Mouse (Mus musculus) right cerebral cortex, postnatal 25 days (tissue): ENCODE measurements around the gene Mrps34.

Source experiments
- DNase-seq: peaks from one replicate; pipeline ENCODE4 v3.0.0; 2022

The Mrps34 gene

GRCm38 (mm10) chr17:24894995-24895547, at the start of gene Mrps34, which contains the start of gene Eme2:
TSS of gene Mrps34 (plus strand) at chr17:24895116.
TSS of gene Eme2 (minus strand) at chr17:24895087.
- DNase-seq: peak; percentile 86

GRCm38 (mm10) chr17:24847386-24847785, 47.5 kb upstream of the Mrps34 start:
- no peak for DNase-seq

GRCm38 (mm10) chr17:24848600-24849031, 46.3 kb upstream of the Mrps34 start:
- DNase-seq: no peak

- DNase-seq: no peak
Measured at GRCm38 (mm10) chr17:24849733-24850064, 45.2 kb upstream of the Mrps34 start.

- peak; percentile 96 for DNase-seq
Measured at GRCm38 (mm10) chr17:24850065-24850772, 44.7 kb upstream of the Mrps34 start, which contains the start of gene Fahd1. TSS of gene Fahd1 (minus strand) at chr17:24850364.

- DNase-seq: no peak
Measured at GRCm38 (mm10) chr17:24850773-24851127, 44.2 kb upstream of the Mrps34 start.

- no peak for DNase-seq
Measured at GRCm38 (mm10) chr17:24851381-24852125, 43.4 kb upstream of the Mrps34 start.

DNA sequence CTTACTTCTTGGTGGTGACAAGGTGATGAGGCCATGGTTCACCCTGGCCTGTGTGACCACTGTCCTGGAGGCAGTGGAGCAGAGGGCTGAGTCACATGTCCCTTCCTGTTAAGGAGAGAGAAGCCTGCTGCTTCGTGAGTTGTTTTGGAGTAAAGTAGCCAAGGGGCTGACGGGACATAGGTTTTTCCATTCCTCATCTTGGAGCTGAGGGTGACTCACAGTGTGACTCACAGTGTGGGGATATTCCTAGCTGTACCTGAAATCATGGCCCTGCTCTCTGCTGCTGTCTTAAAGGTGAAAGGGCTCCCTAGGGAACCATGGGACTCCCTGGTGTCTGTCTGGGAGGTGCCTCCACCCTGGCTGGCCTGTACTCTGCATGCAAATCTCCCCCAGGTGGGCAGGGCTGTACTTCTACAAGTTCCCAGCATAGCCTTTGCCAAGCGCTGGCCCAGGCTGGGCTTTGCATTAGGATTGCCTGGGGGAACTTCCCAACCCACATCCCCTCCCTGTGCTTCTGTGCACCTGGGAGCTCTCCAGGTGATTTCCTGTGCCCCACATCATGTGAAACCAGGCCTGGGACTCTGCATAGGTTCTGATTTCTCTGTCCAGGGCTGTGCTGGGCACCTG, 39.0 kb upstream of the Mrps34 start:
- DNase-seq: no peak

GRCm38 (mm10) chr17:24856589-24856988, 38.3 kb upstream of the Mrps34 start:
- no peak for DNase-seq

GRCm38 (mm10) chr17:24857831-24858470, 37.0 kb upstream of the Mrps34 start:
- no peak for DNase-seq

DNA sequence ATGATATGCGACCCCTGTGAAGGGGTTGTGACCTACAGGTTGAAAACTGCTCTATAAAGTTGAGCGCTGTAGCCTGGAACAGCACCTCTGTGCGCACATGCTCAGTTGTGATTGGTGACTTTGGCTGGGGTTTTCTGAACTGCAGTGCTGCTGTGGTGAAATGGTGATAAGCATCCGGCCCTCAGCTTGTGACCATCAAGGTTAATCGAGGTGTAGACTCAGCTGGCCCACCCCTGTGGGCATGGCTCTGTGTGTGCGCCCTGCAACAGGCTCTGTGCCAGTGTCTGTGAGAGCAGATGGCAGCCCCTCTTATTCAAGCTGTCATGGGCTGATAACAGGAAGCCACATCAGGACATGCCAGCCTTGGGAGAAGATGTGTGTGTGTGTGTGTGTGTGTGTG, 35.9 kb upstream of the Mrps34 start:
- no peak for DNase-seq

DNA sequence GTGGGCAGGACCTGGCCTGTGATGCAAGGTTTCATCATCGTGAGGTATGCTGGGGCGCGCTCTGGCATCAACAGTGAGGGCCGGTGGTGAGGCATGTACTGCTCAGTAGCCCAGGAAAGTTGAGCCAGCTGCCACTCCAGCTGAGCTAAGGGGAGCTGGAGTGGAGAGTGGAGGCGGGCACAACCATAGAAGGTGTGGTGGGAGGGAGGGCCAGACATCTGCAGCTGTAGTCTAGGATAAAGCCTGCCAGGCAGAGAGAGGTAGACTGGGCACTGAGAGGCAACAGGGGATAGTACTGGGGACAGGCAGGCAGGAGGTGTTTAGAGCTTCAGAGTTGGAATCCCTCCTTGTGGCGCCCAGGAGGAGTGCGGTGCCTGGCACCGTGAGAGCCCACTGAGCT, 34.8 kb upstream of the Mrps34 start:
- DNase-seq: no peak

GRCm38 (mm10) chr17:24861785-24862184, 33.1 kb upstream of the Mrps34 start:
- no peak for DNase-seq

DNA sequence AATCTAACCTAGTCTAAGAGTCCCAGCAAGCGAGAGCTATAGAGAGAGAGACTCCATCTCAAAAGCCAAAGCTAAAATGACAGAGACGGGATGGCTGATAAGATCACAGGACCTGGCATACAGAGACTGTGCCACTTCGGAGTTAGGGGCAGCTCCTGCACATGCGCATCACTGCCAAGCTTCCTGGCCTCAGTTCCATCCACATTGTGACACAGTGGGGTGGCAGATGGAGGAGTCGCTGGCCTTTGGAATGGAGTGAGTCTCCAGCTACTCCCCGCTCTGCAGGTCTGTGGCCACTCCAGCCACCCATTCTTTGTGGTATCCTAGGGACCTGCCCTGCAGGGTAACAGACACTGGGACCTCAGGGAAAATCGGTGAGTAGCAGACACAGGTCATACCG, 29.1 kb upstream of the Mrps34 start, which contains the start of gene Igfals:
Gene Igfals, plus strand, starts transcription at position 222 of the 400 bp plus-strand sequence.
- DNase-seq: no peak

- peak; percentile 24 for DNase-seq
Measured at GRCm38 (mm10) chr17:24867914-24868313, 27.0 kb upstream of the Mrps34 start.

- no peak for DNase-seq
Measured at GRCm38 (mm10) chr17:24873695-24874404, 21.1 kb upstream of the Mrps34 start.

GRCm38 (mm10) chr17:24874405-24874745, 20.5 kb upstream of the Mrps34 start:
- DNase-seq: no peak

- DNase-seq: no peak
Measured at GRCm38 (mm10) chr17:24874989-24875388, 19.9 kb upstream of the Mrps34 start.

DNA sequence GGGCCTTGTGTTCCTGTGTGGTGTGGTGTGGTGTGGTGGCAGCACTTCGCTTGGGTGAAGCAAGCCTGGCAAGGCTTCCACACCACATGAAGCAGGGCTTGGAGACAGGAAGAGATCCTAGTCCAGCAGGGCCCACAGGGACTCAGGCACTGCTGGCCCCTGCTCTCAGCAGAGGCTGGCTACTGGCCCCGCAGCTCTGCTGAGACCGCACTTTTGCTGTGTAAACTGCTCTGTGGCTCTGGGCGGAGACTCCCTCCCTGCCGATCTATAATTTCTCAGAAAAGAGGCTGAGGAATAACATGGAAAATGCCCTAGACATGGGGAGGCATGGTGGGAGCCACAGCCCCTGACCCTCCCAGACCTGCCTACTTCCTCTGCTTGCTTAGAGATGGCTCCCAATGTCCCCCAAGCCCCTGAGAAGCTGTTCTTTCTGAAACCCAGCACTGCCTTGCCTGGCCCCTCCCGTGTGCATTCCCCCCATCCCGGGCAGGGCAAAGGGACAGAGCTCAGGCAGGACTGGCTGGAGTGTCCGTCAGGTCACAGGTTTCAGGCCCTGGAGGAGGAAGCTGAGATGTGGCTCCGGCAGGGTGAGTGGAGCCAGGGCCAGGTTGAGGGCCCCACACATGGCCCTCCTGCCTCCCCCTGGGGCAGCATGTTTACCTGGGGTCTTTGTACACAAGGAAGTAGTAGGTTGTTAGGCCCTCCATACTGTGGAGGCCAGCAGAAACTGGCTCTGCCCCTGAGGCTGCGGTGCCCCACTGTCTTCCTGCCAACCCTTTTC, 17.4 kb upstream of the Mrps34 start:
- no peak for DNase-seq

- DNase-seq: no peak
Measured at GRCm38 (mm10) chr17:24878117-24878397, 16.9 kb upstream of the Mrps34 start.

DNA sequence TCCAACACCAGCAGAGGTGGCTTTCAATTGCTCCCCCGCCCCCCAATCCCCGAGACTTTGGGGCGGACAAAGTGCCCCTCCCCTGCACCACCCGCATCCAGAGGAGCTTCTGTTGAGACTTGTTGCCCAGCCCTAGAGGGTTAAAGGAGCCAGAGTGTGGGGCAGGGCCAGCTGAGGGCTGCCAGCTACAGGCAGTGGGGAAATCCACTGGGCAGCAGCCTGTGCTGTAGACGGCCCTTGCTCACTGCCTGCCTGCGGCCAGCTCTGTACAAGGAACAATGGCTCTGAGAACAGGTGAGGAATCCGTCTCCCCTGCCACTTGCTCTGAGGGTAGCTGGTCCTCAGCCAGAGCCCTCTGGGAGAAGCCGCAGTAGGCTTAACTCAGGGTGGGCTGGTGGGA, 16.4 kb upstream of the Mrps34 start:
- DNase-seq: no peak
